Mouse (Mus musculus) urinary bladder, adult 18-20 months (tissue): ENCODE results near the gene Emx2.

Experiments used
- DNase-seq, 2 experiments: peaks; one replicate each; pipeline ENCODE4 v3.0.0; 2022; ENCODE audit warnings: low spot score in 2 of 2, mixed read lengths in 2 of 2

Emx2 gene

GRCm38 (mm10) chr19:59457951-59458742, at the start of gene Emx2:
Emx2 (plus strand) TSS chr19:59458372.
- peak in 1 of 2 experiments; percentile 25 for DNase-seq

GRCm38 (mm10) chr19:59414128-59414527, 44.0 kb upstream of the Emx2 start:
- no peak for DNase-seq

DNA sequence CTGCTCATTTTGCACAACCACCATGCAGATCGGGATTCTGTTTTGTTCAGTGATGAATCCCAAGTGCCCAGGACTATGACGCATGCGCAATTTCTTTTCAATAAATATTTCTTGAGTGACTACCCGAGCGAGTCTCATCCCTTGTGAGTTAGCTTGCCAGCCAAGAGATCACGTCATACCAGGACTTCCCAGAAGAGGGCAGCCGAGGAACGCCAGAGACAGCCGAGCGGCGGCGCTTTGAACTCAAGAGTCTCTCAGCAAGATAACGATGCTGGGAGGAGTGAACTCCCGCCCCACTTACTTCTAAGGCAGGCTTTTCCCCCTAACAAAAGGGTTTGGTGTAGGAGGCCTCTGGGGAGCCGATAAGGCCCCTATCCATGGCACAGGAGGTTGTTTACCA, 40.1 kb upstream of the Emx2 start:
- DNase-seq, result peak; percentile 82 to 87

DNA sequence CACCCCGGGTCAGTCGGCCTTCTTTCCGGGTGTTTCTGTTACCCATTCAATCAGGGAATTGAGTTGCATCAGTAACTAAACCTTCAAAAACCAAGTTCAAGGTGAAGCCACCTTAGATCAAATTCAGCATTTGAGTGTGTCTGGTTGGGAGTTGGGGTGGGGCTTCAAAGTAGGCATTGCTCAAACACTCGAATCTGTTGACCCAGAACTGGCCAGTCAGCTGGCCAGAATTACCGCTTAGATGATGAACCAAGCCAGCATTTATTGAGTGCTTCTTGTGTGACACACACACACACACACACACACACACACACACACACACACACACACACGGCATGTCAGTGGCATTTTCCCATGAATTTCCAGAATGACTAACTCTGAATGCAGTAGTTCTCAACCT, 39.5 kb upstream of the Emx2 start:
- no peak for DNase-seq

- no peak for DNase-seq
Observed at GRCm38 (mm10) chr19:59422393-59422792, 35.8 kb upstream of the Emx2 start.

- DNase-seq, result no peak
Observed at GRCm38 (mm10) chr19:59423685-59424084, 34.5 kb upstream of the Emx2 start.

DNA sequence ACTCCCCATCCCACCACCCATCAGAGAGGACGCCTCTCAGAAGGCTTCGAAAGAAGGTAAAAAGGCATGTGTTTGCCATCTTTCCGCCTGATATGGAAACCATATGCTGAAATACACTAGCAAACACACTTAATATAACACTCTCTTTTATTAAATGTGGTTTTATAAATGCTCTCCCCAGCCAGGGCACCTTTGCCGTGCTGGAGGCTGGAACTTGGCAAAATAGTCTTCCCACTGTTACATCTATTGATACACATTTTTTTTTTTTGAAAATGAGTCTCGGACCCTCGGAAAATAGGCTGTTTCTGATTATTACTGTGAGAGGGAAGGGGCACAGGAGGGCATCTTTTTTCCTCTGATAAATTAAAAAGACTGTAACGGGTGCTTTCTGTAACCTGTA, 33.2 kb upstream of the Emx2 start:
- DNase-seq, result no peak

DNA sequence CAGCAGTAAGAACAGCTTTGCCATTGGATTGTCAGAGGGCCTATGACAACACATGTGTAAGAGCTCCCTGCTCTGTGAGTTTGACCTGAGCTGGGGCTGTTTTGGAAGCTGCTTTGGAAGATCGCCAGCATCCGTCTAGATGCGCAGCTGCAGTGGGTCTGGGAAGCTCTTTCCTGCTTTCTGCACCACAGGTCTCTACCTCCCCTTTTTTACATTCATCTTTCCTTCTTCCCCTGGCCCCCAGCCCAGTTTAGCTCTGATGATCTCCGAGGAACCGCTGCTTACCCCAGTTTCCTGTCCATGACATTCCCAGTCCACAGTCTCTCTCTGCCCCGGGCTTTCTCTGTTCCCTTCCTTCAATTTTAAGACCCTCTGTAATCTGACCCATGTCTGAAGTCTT, 25.9 kb upstream of the Emx2 start:
- no peak for DNase-seq

- no peak for DNase-seq
Observed at GRCm38 (mm10) chr19:59450561-59451135, 7.5 kb upstream of the Emx2 start.

- no peak for DNase-seq
Observed at GRCm38 (mm10) chr19:59451441-59451951, 6.7 kb upstream of the Emx2 start.

GRCm38 (mm10) chr19:59452321-59452720, 5.9 kb upstream of the Emx2 start:
- DNase-seq, result no peak

DNA sequence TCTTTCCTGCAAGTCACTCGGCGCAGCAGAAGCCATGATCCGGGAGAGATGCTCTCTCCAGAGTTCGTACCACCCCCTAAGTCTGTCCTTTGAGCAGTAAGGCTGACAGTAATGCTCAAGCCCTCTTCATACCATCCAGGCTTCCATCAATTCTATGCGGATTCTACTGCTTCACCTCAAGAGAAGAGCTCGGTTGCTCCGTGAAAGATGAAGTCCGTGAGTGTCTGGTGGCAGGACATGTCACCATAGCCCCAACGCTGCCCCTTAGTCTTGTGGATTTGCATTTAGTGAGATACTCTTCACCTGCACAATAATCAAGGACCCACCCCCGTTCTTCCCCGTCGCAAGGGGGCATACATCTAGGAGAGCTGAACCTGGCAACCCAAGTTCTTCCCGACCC, 4.6 kb upstream of the Emx2 start:
- no peak for DNase-seq

- DNase-seq, result peak; percentile 55 to 69
Observed at GRCm38 (mm10) chr19:59454196-59454595, 4.0 kb upstream of the Emx2 start.

GRCm38 (mm10) chr19:59455671-59456070, 2.5 kb upstream of the Emx2 start:
- no peak for DNase-seq

DNA sequence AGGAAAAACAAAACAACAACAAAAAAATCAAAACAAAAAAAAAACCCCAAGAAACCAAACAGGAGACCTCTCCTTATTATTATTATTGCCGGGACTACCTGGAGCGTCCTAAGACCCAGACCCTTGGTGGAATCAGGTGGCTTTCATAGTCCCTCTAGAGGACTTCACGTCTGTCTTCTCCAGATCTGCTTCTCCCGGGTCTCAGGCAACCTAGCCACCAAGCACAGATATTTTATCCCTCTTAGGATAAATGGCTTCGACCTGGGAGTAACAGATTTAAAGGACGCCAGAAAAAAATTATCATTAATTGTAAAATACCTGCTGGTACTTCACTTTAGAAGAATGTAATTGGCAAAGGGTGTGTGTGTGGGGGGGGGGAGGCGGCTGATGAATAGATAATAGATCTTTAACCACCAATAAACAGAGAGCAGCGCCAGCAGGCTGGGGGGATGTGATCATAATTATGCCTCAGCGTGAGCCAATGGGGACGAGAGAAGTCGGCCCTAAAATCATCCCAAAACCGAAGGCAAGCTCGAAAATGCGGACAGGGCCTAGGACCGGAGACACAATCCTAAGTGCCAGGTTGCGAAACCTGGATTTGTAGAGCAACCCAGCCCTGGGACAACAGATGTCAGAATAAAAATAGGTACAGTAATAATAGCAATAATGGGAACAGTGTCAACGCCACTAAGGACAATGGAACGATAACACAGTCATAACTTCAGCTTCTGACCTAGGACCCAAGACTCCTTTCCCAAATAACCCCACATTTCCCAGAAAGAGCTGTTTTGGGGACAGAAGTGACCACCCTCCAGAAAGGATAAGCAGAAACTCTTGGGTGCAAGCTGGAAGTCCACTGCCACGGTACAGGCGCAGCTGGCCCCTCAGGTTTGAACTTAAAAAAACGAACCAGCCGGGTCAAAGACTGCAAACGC, 894 bp upstream of the Emx2 start:
- DNase-seq, result no peak

DNA sequence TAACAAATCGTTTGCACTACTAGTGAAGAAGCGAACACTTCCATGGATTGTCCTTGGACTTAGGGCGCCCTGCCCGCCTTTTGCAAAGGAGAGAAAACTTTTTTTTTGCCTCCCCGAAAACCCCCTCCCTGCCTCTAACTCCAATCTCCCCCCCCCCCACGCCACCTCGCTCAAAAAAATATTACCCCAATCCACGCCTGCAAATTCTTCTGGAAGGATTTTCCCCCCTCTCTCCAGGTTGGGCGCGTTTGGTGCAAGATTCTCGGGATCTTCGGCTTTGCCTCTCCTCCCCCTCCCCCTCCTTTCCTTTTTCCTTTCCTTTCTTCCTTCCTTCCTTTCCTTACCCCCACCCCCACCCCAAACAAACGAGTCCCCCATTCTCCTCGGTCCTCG, 567 bp downstream of the Emx2 start:
- no peak for DNase-seq

DNA sequence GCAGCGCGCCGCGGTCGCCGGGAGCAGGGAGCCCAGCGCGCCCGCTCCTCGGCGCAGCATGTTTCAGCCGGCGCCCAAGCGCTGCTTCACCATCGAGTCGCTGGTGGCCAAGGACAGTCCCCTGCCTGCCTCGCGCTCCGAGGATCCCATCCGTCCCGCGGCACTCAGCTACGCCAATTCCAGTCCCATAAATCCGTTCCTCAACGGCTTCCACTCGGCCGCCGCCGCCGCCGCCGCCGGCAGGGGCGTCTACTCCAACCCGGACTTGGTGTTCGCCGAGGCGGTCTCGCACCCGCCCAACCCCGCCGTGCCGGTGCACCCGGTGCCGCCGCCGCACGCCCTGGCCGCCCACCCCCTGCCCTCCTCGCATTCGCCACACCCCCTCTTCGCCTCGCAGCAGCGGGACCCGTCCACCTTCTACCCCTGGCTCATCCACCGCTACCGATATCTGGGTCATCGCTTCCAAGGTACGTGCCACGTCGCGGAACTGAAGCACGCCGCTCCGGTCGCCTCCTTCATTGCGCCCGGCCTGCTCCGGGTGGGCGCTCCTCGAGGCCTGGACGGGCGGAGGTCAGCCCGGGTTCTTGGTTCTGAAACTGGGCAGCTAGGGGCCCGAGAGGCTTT, 1.1 kb downstream of the Emx2 start:
- peak in 1 of 2 experiments; percentile 40 for DNase-seq

- peak in 1 of 2 experiments; percentile 39 for DNase-seq
Observed at GRCm38 (mm10) chr19:59459811-59460241, 1.7 kb downstream of the Emx2 start.

DNA sequence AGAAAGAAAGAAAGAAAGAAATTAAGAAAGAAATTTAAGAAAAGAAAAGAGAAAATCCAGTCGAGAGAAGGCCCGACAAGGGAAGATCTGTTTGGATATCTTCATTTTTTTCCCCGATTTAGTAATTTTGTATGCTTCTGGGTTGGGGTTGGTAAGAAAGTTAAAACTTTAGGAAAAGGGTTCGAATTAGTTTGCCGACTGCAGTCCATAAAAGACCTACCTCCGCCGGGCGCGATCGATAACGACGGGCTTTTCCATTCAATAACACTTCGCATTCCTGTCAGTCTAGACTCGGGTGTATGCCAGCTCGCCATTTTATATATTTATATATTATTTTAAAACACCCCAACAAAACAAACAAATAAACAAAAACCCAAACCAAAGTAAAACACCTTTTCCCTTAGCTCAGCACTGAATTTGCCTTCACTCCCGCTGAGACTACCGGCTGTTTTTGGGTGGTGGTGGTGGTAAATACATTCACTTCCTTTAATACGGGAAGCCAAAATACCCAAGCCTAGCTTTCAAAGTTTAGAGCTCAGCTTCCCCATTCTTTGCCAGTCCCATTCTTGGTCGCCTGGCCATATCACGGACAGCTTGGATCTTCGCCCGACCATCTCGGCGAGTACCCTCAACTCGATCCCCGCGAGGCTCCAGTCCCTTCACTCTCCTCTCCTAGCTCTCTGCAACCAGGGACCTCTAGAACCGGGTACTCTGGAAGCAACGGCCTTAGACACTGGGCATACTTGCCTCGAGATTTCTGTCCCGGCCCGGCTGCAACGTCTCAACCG, 2.4 kb downstream of the Emx2 start:
- no peak for DNase-seq

- no peak for DNase-seq
Observed at GRCm38 (mm10) chr19:59461481-59462421, 3.6 kb downstream of the Emx2 start.
